Mouse (Mus musculus) gastrocnemius, postnatal 10 days (tissue): ENCODE results near the gene Gm20388. TPM values are rescaled to one million over a fixed set of nuclear protein-coding genes. Genes with fewer than 3 reads are reported as not detected.
A peak's percentile ranks its signal among the peaks of the same experiment; 100 is the strongest.

Source experiments
- DNase-seq: peaks from one replicate; pipeline ENCODE4 v3.0.0; 2021; ENCODE audit warnings: mixed read lengths
- total RNA-seq, 2 experiments: library from RNA; stranded (reverse); gene quantifications; 2 replicates each; pipeline ENCODE4 v1.2.3; 2021

The Gm20388 gene
- total RNA-seq, 2 experiments from 2014 or later, result 2.9 to 6.0 TPM

- DNase-seq, result no peak
These were observed 1454.5 kb downstream of the Gm20388 start for GRCm38 (mm10) chr8:121365150-121365549.

GRCm38 (mm10) chr8:121366655-121367054 is 1456.0 kb downstream of the Gm20388 start:
- DNase-seq, result peak; percentile 52

GRCm38 (mm10) chr8:121368799-121369198 is 1458.2 kb downstream of the Gm20388 start:
- no peak for DNase-seq

GRCm38 (mm10) chr8:121369378-121369777 is 1458.7 kb downstream of the Gm20388 start:
- DNase-seq, result no peak

GRCm38 (mm10) chr8:121371287-121371686 is 1460.6 kb downstream of the Gm20388 start:
- DNase-seq, result no peak

GRCm38 (mm10) chr8:121371911-121372638 is 1461.4 kb downstream of the Gm20388 start:
- no peak for DNase-seq

GRCm38 (mm10) chr8:121372639-121372986 is 1462.0 kb downstream of the Gm20388 start:
- no peak for DNase-seq

GRCm38 (mm10) chr8:121374284-121374683 is 1463.6 kb downstream of the Gm20388 start:
- DNase-seq, result no peak

GRCm38 (mm10) chr8:121374777-121375176 is 1464.1 kb downstream of the Gm20388 start:
- peak; percentile 35 for DNase-seq

GRCm38 (mm10) chr8:121376116-121376950 is 1465.7 kb downstream of the Gm20388 start:
- DNase-seq, result peak; percentile 67

GRCm38 (mm10) chr8:121377680-121378079 is 1467.0 kb downstream of the Gm20388 start:
- DNase-seq, result no peak

GRCm38 (mm10) chr8:121379387-121379786 is 1468.7 kb downstream of the Gm20388 start:
- DNase-seq, result no peak

- peak; percentile 76 for DNase-seq
These were observed 1472.1 kb downstream of the Gm20388 start for GRCm38 (mm10) chr8:121382583-121383241.

GRCm38 (mm10) chr8:121385540-121385939 is 1474.9 kb downstream of the Gm20388 start:
- no peak for DNase-seq

- DNase-seq, result no peak
These were observed 1480.0 kb downstream of the Gm20388 start for GRCm38 (mm10) chr8:121390608-121391007.

- DNase-seq, result no peak
These were observed 1480.6 kb downstream of the Gm20388 start for GRCm38 (mm10) chr8:121391254-121391653.

- DNase-seq, result no peak
These were observed 1481.1 kb downstream of the Gm20388 start for GRCm38 (mm10) chr8:121391771-121392170.

- no peak for DNase-seq
These were observed 1481.8 kb downstream of the Gm20388 start for GRCm38 (mm10) chr8:121392482-121392881.

- peak; percentile 47 for DNase-seq
These were observed 1482.5 kb downstream of the Gm20388 start for GRCm38 (mm10) chr8:121393111-121393510.

- no peak for DNase-seq
These were observed 1484.0 kb downstream of the Gm20388 start for GRCm38 (mm10) chr8:121394686-121395085.

- no peak for DNase-seq
These were observed 1484.7 kb downstream of the Gm20388 start for GRCm38 (mm10) chr8:121395316-121395715.

GRCm38 (mm10) chr8:121396151-121396550 is 1485.5 kb downstream of the Gm20388 start:
- DNase-seq, result no peak

- no peak for DNase-seq
These were observed 1486.6 kb downstream of the Gm20388 start for GRCm38 (mm10) chr8:121397201-121397698.
